Mouse (Mus musculus) embryonic fibroblast, embryonic 13.5 days (primary cell): Measurements from ENCODE around the gene Gm49486.

Experiments
- CTCF ChIP-seq: IDR thresholded peaks from 2 replicates; pipeline ENCODE4 v1.5.1; 2011; ENCODE audit warnings: mild to moderate bottlenecking, control low read depth, low read length, moderate library complexity, borderline replicate concordance; ENCODE audit not compliant: insufficient read depth
- POLR2A ChIP-seq: IDR thresholded peaks from 2 replicates; pipeline ENCODE4 v1.6.1; 2011; ENCODE audit warnings: low read depth, mild to moderate bottlenecking, control low read depth, low read length, moderate library complexity

GRCm38 (mm10) chr15:79216191-79216590 lies 13.0 kb upstream of the Gm49486 start:
- TF ChIP-seq CTCF (no peak), POLR2A (no peak)
